Mouse (Mus musculus) gastrocnemius, adult 2 months (tissue): ENCODE data around the gene Epb41l2. TPM values are rescaled to one million over a fixed set of nuclear protein-coding genes. Genes with fewer than 3 reads are reported as not detected.

Experiments
- DNase-seq: peaks from one replicate; pipeline ENCODE4 v3.0.0; 2022
- H3K27ac ChIP-seq: fragments of 200-600 bp; 2 replicates; pipeline ENCODE4 v1.8.1; 2022; ENCODE audit warnings: mild to moderate bottlenecking
- H3K4me3 ChIP-seq: fragments of 200-600 bp; 2 replicates; pipeline ENCODE4 v1.8.1; 2022; ENCODE audit warnings: mild to moderate bottlenecking, moderate library complexity
- CTCF ChIP-seq: fragments of 200-600 bp; IDR thresholded peaks from 2 replicates; pipeline ENCODE4 v1.8.1; 2022; ENCODE audit warnings: antibody characterized with exemption, mild to moderate bottlenecking, moderate library complexity
- intact Hi-C: fragments of 180-260 bp; cut with DNase I; formaldehyde crosslinking; loops from one replicate; pipeline ENCODE4 v1.15.1; 2025
- total RNA-seq, 2 experiments: library from RNA; stranded (reverse); gene quantifications; 2 replicates each; pipeline ENCODE4 v1.2.3; 2021

The Epb41l2 gene
- total RNA-seq, 2 experiments from 2014 or later: 25.3 to 31.4 TPM

- peak; percentile 26 for DNase-seq
- TF ChIP-seq CTCF: no peak
- Histone ChIP-seq H3K27ac (peak overlapping the region; percentile 80), H3K4me3 (peak overlapping the region; percentile 55)
- intact Hi-C loops: no loop called here
Observed at GRCm38 (mm10) chr10:25331321-25332049, 28.1 kb upstream of the Epb41l2 start.

GRCm38 (mm10) chr10:25333390-25334079 is 26.1 kb upstream of the Epb41l2 start:
- TF ChIP-seq CTCF: no peak
- H3K4me3 ChIP-seq: no peak overlapping the region
- DNase-seq: no peak
- H3K27ac ChIP-seq: peak overlapping the region; percentile 48
- intact Hi-C loops: no loop called here

GRCm38 (mm10) chr10:25340675-25341074 is 18.9 kb upstream of the Epb41l2 start:
- Histone ChIP-seq H3K27ac (no peak overlapping the region), H3K4me3 (no peak overlapping the region)
- DNase-seq: no peak
- intact Hi-C loops: no loop called here
- TF ChIP-seq CTCF: no peak

GRCm38 (mm10) chr10:25342801-25343200 is 16.8 kb upstream of the Epb41l2 start:
- Histone ChIP-seq H3K4me3 (no peak overlapping the region), H3K27ac (no peak overlapping the region)
- TF ChIP-seq CTCF: no peak
- intact Hi-C loops: no loop called here
- no peak for DNase-seq

GRCm38 (mm10) chr10:25353941-25354340 is 5.7 kb upstream of the Epb41l2 start:
- no peak for DNase-seq
- no peak overlapping the region for H3K4me3 ChIP-seq
- intact Hi-C loops: no loop called here
- no peak for TF ChIP-seq CTCF
- no peak overlapping the region for H3K27ac ChIP-seq

GRCm38 (mm10) chr10:25354390-25354789 is 5.2 kb upstream of the Epb41l2 start:
- TF ChIP-seq CTCF: no peak
- no peak overlapping the region for H3K27ac ChIP-seq
- intact Hi-C loops: no loop called here
- DNase-seq: no peak
- H3K4me3 ChIP-seq: no peak overlapping the region

GRCm38 (mm10) chr10:25359959-25360811 is 587 bp downstream of the Epb41l2 start:
- intact Hi-C loops: loop anchor here (2.0 to 5.0 kb wide), 2 partner anchors 61 to 93 kb away; no protein-coding TSS in a partner anchor
- TF ChIP-seq CTCF: no peak
- peak overlapping the region; percentile 91 for H3K27ac ChIP-seq
- H3K4me3 ChIP-seq: peak overlapping the region; percentile 87
- DNase-seq: peak; percentile 55

GRCm38 (mm10) chr10:25362235-25362634 is 2.6 kb downstream of the Epb41l2 start:
- intact Hi-C loops: no loop called here

GRCm38 (mm10) chr10:25365158-25365557 is 5.6 kb downstream of the Epb41l2 start:
- no peak for TF ChIP-seq CTCF
- no peak for DNase-seq
- peak overlapping the region; percentile 24 for H3K27ac ChIP-seq
- H3K4me3 ChIP-seq: no peak overlapping the region
- intact Hi-C loops: no loop called here

More at GRCm38 (mm10) chr10:25362235-25362634, 2.6 kb downstream of the Epb41l2 start:
- peak overlapping the region; percentile 91 for H3K27ac ChIP-seq
- DNase-seq: no peak
- no peak for TF ChIP-seq CTCF
- H3K4me3 ChIP-seq: peak overlapping the region; percentile 87

- no peak overlapping the region for H3K27ac ChIP-seq
- no peak for TF ChIP-seq CTCF
- no peak overlapping the region for H3K4me3 ChIP-seq
- intact Hi-C loops: no loop called here
- DNase-seq: no peak
Observed at GRCm38 (mm10) chr10:25365708-25366107, 6.1 kb downstream of the Epb41l2 start.

- Histone ChIP-seq H3K4me3 (no peak overlapping the region), H3K27ac (peak overlapping the region; percentile 9; the same call in 1 of the 2 replicates)
- DNase-seq: no peak
- intact Hi-C loops: no loop called here
- TF ChIP-seq CTCF: no peak
Observed at GRCm38 (mm10) chr10:25366691-25367090, 7.1 kb downstream of the Epb41l2 start.

- Histone ChIP-seq H3K27ac (peak overlapping the region; percentile 73), H3K4me3 (no peak overlapping the region)
- DNase-seq: no peak
- intact Hi-C loops: no loop called here
- TF ChIP-seq CTCF: no peak
Observed at GRCm38 (mm10) chr10:25368928-25369327, 9.3 kb downstream of the Epb41l2 start.
